Mouse (Mus musculus) c-Kit-negative CD71-positive TER-119-positive erythroid progenitor cells, embryonic 14.5 days (primary cell): Measurements from ENCODE around the gene Cdk10.
"Not testable (repeated sequence)": the region's sequence is repeated elsewhere in the genome, so short reads cannot be mapped to it uniquely, and the experiment has no call there.

Experiments used
- DNase-seq: peaks from one replicate; pipeline ENCODE4 v3.0.0-alpha.2; 2013; ENCODE audit warnings: low read depth, low spot score

Cdk10 gene

GRCm38 (mm10) chr8:123224278-123225266, at the start of gene Cdk10:
TSS of gene Cdk10 (plus strand) at chr8:123224842.
- peak; percentile 87 for DNase-seq

GRCm38 (mm10) chr8:123181391-123181790, 43.3 kb upstream of the Cdk10 start:
- no peak for DNase-seq

DNA sequence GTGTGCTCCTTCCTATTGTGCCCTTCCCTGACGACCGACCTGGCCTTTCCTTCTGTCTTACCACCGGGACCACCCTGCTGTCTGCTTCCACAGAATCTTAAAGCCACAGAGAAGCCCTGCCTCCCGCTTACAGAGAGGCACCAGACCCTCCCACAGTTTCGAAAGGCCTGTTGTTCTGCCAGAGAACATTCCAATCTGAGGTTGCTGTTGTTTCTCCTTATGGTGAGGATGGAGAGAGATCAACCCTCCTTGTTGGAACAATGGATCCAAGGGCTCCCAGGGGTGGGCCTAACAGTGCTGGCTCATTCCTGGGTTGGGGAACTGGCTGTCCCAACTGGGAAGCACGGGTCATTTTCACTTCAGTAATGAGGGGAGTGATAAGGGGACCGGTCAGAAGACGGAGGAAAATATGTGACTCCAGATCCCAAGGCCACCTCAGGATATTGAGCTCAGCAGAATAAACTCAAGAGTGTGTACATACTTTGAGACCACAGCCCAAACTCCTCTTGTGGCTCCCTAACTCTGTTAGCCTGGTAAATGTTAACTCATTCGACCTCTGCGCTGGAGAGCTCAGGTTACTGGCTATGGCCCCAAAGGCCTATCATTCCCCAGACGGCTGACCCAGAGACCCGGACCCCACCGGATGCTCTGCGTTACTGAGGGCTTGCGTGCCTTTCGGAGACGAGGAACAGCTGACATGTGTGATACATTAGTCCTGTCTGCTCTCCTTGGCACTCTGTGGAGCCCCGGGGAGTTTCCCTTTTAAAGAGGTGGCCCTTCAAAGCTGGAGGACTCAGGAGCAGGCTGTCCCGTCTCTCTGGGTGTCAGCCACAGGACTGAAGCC, 38.9 kb upstream of the Cdk10 start, which contains the start of gene Dpep1:
Dpep1 (plus strand) TSS at position 677 of the 844 bp plus-strand sequence.
- no peak for DNase-seq

- DNase-seq = no peak
Observed at GRCm38 (mm10) chr8:123188006-123188405, 36.6 kb upstream of the Cdk10 start.

- no peak for DNase-seq
Observed at GRCm38 (mm10) chr8:123188841-123189240, 35.8 kb upstream of the Cdk10 start.

DNA sequence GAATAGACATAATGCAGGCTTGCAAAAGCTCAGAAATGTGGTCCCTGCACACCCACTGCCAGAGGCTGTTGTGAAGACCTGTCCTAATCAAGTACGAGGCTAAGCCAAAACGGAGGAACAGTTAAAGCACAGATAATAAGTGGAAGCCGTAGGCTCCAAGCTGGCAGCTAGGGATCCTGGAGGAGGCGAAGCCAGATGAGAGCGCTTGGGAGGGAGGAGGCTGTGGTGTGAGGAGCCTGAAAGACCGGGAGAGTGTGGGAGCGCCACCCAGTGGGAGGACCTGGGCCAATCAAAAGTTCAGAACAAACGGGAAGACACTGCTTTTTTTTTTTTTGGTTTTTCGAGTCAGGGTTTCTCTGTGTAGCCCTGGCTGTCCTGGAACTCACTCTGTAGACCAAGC, 34.0 kb upstream of the Cdk10 start:
- no peak for DNase-seq

DNA sequence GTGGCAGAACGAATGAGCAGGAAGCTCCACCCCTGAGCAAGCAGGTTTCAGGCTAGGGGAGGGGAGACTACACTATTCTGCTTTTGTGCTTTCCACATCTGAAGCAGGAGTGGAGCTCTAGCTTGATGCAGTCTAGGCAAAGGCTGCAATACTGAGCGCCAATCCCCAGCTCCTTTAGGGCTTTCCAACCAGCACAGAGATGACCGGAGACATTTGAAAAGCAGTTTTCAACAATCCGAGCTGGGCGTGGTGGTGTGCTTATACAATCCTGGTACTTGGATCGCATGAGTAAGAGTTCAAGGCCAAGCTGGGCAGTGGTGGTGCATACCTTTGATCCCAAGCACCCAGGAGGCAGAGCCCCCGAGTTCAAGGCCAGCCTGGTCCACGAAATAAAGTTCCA, 32.7 kb upstream of the Cdk10 start:
- DNase-seq = no peak

DNA sequence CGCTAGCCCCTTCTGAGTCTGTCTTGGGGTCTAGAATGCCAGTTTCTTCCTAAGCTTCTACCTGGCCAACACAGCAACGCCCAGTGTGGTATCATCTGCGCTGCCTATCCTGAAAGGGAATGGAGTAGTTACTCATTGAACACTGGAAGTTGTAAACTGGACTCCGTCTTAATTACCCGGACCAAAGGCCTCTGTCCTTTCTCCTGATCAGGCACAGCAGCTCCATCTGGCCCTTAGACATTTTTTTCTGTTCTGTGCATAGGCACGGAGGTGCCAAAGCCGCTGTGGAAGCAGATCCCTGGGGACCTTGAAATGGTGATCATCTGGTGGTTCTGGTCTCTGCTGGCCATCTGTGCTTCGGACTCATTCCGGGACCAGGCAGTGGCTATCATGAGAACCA, 30.9 kb upstream of the Cdk10 start:
- DNase-seq = no peak

DNA sequence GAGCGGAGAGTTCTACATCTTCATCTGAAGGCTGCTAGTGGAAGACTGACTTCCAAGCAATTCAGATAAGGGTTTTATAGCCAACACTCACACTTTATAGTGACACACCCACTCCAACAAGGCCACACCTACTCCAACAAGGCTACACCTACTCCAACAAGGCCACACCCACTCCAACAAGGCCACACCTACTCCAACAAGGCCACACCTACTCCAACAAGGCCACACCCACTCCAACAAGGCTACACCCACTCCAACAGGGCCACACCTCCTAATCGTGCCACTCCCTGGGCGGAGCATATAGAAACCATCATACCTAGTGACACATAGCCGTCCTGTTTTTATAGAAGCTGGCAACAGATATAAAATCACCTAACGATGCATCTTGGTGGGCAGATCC, 27.6 kb upstream of the Cdk10 start:
- DNase-seq = peak; percentile 62

- DNase-seq = no peak
Observed at GRCm38 (mm10) chr8:123199864-123200263, 24.8 kb upstream of the Cdk10 start.

DNA sequence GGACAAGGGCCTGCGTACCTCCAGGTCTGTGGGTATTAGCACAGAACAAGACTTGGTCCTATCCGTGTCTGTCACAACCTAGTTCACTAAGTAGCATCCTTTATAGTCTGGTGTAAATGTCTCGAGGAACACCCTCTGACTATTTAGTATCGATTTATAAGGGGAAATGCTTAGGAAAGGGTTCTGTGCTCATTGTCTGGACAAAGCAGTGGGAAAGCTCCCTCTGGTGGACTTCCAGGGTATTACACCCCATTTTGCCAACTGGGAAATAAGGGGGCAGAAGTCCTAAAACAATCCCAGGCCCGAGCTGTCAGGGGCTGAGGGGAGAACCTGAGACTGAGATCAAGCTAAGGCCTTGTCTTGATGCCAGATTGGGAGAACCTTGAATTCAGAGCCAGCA, 22.4 kb upstream of the Cdk10 start:
- DNase-seq = peak; percentile 70

DNA sequence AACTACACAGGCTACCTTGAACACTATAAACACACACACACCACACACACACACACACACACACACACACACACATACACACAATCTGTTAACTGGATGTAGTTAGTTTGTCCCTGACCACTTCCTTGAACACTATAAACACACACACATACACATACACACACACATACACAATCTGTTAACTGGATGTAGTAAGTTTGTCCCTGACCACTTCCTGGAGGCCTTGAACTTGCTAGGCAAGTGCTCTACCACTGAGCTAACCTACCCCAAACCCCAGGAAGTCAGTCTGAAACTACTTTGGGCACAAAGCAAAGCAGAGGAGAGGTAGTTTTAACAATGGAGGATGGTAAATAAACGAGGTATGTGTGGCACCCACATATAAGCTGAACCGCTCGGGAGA, 21.1 kb upstream of the Cdk10 start:
- no peak for DNase-seq

GRCm38 (mm10) chr8:123211876-123212275, 12.8 kb upstream of the Cdk10 start:
- no peak for DNase-seq

DNA sequence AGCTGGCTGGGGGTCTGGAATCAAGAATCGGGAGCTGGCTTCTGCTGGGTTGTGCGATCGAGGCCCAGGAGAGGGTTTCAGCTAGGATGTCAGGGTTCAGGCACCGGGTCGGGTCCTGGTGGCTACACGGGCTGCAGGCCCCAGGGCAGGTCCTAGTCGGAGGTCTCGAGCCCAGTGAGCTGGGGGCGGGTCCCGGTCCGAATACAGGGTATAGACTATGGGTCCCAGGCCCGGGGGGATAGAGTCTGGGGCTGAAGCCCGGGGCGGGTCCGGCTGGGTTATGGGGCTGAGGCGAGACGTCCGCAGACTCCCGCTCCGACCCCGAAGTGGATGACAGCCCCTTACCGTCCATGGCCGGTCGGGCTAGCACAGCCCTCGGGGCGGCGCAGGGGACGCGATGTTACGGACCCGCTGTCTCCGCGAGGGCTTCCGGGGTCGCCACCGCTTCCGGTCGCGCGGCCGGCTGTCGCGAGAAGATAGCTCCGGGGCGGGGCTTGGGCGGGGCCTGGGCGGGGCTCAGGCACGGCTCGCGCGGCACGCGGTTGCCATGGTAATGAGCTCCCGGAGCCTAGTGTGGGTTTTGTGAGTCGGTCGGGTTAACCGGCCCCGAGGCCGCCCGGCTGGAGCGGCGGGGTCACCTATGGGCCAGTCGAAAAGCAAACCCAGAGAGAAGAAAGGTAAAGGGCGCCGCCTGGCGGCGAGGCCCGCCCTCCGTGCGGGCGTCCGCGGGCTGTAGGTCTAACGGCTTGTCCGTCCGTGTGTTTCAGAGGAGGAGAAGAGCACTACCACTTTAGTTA, 12.1 kb upstream of the Cdk10 start, which contains the start of the genes Chmp1a and Spata33:
Chmp1a (minus strand) TSS at position 443 of the 797 bp plus-strand sequence.
Spata33 (plus strand) TSS at position 512 of the 797 bp plus-strand sequence.
- peak; percentile 86 for DNase-seq

DNA sequence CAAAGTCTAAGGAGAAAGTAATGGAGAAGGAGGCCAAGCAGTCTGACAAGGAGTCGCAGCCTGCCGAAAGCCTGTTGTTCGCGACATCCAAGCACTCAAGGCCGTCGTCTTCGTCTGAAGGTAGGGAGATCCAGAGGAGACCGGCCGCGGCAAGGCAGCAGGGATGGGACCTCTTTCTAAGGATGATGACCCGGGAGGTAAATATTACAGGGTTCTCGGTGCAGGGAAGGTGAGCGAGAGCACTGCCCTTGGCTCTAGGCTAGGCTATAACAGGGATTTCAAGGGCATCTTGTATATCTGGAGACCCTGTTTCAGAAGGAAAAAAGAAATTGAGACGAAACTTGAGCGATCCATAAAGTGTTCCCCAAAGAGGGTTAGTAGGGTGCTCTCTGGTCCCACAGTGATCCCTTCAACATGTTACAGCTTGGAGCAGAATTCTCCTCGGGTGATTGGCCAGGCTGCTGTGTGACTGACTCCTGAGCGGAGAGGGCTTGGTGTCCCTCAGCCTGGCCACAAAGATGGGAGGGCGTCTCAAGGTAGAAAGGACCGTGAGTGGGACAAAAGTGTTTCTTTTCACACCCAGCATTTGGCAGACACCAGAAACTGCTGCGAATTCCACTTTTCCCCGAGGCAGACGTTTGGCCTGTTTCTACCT, 11.4 kb upstream of the Cdk10 start:
- DNase-seq = no peak

GRCm38 (mm10) chr8:123215430-123215829, 9.2 kb upstream of the Cdk10 start:
- no peak for DNase-seq

- no peak for DNase-seq
Observed at GRCm38 (mm10) chr8:123220917-123221316, 3.7 kb upstream of the Cdk10 start.

DNA sequence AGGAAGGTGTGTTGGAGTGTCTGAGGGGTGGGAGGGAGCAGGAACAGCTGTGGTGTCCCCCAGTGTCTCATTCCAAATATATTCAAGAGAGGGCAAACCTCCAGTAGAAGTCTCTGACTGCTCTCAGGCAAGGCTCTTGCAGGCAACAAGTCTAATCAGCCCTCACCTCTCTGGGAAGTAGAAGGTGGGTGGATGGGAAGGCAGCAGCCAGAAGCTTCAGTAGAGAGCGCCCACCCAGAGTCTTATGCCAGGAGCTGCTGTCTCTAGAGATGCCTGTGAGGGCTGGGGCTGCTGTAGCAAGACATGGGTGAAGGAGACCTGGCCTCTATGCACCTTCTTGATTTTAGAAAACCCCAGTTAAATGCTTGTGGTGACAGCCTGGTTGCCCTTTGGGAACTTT, 3.8 kb downstream of the Cdk10 start:
- DNase-seq = no peak

- DNase-seq = not testable (repeated sequence)
Observed at GRCm38 (mm10) chr8:123230326-123230725, 5.7 kb downstream of the Cdk10 start.

DNA sequence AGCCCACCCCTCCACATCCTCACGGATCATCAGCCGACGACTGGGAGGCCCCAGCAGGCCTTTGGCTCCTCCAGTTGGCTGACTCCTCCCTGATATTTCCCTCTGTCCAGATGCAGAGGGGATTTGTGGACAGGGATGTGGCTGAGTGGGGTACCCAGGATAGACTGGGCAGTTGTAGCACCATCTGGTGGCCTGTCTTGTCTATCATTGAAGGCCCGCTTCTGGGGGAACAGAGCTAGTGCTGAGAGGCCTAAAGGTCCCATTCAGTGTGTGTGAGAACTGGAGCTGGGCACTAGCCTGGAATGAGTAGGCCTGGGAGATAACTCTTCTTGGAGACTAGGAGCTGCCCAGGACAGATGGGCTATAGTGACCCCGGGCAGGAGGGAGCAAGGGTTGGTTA, 7.1 kb downstream of the Cdk10 start:
- DNase-seq = no peak

DNA sequence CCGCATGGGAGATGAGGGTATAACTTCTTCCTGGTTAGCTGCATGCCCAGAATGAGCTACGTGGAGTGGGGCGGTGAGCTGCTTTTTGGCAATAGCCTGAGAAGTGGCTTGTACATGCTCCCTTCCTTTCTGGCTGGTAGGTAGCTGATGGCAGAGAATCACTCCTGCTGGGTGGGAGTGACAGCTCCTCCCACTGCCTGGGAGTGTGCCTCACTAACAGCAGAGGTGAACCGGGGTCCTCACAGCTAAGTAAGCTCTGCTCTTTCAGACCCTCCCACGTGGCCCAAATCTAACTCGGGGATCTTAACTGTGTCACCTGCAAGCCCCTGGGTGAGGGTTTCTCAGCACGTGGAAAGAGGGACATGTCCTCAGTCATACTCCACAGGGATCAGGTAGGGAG, 7.9 kb downstream of the Cdk10 start:
- DNase-seq = no peak
